Mouse (Mus musculus) thymus, adult 2 months (tissue): Measurements from ENCODE around the gene Slc8a1. TPM values are rescaled to one million over a fixed set of nuclear protein-coding genes. Genes with fewer than 3 reads are reported as not detected.

Experiments
- DNase-seq: peaks from one replicate; pipeline ENCODE4 v3.0.0; 2021
- H3K27ac ChIP-seq: fragments of 200-500 bp; 2 replicates; pipeline ENCODE4 v1.5.1; 2012; ENCODE audit warnings: low read length, control low read depth; ENCODE audit not compliant: control insufficient read depth, insufficient read depth
- H3K27me3 ChIP-seq: fragments of 200-500 bp; 2 replicates; pipeline ENCODE4 v1.6.1; 2012; ENCODE audit warnings: mild to moderate bottlenecking, low read length, moderate library complexity, mixed read lengths; ENCODE audit not compliant: control insufficient read depth, insufficient read depth
- H3K36me3 ChIP-seq: fragments of 200-500 bp; 2 replicates; pipeline ENCODE4 v1.6.1; 2012; ENCODE audit warnings: mild to moderate bottlenecking, low read length, moderate library complexity; ENCODE audit not compliant: control insufficient read depth, insufficient read depth
- H3K4me1 ChIP-seq: fragments of 200-500 bp; replicated peaks from 2 replicates; pipeline ENCODE4 v1.6.1; 2012; ENCODE audit warnings: low read length; ENCODE audit not compliant: control insufficient read depth, insufficient read depth
- H3K4me3 ChIP-seq: fragments of 200-500 bp; 2 replicates; pipeline ENCODE4 v1.5.1; 2012; ENCODE audit warnings: mild to moderate bottlenecking, low read length, control low read depth, moderate library complexity; ENCODE audit not compliant: control insufficient read depth, insufficient read depth
- CTCF ChIP-seq: fragments of 200-500 bp; IDR thresholded peaks from 2 replicates; pipeline ENCODE4 v1.5.1; 2012; ENCODE audit warnings: mild to moderate bottlenecking, control low read depth, low read length, moderate library complexity, borderline replicate concordance; ENCODE audit not compliant: control insufficient read depth, poor library complexity, insufficient read depth; ENCODE audit errors: extremely low read depth
- POLR2A ChIP-seq: fragments of 200-500 bp; IDR thresholded peaks from 2 replicates; pipeline ENCODE4 v1.6.1; 2012; ENCODE audit warnings: mild to moderate bottlenecking, low read length, control low read depth, moderate library complexity; ENCODE audit not compliant: control insufficient read depth, poor library complexity, insufficient read depth; ENCODE audit errors: extremely low read depth
- WGBS: fragments of 180-500 bp; shearing (Covaris S2); methylation state at CpG from one replicate; pipeline ENCODE4 v1.1.7; 2018; 5-methylcytosine and 5-hydroxymethylcytosine counted together
- polyA plus RNA-seq: library from polyadenylated mRNA; depleted of rRNA; stranded (reverse); fragments of >200 nt; gene quantifications from 2 replicates; pipeline ENCODE4 v1.2.3, GENCODE M21; 2012

Slc8a1 gene
- polyA plus RNA-seq, 1 experiment = 3.1 TPM

- no peaks in the 10 kb centered on the region; the same call in 1 of the 2 replicates for H3K27me3 ChIP-seq
- H3K27ac ChIP-seq = no peak overlapping the region
- H3K4me3 ChIP-seq = no peak overlapping the region
- no peaks in the 10 kb centered on the region for H3K36me3 ChIP-seq
- 78% methylated on average over 4 of the region's 4 CpGs for WGBS
- peaks cover 8% of the 10 kb centered on the region; the same call in 1 of the 2 replicates for H3K4me1 ChIP-seq
- TF ChIP-seq CTCF (no peak), POLR2A (no peak)
- no peak for DNase-seq
These were observed 73.3 kb downstream of the Slc8a1 start for GRCm38 (mm10) chr17:81664916-81665315.

GRCm38 (mm10) chr17:81657828-81658227, 80.3 kb downstream of the Slc8a1 start:
- Histone ChIP-seq H3K4me3 (no peak overlapping the region), H3K27me3 (no peaks in the 10 kb centered on the region), H3K27ac (no peak overlapping the region), H3K36me3 (no peaks in the 10 kb centered on the region), H3K4me1 (no peaks in the 10 kb centered on the region)
- 58% methylated on average over 1 of the region's 1 CpGs for WGBS
- TF ChIP-seq POLR2A (no peak), CTCF (no peak)
- DNase-seq = no peak

- H3K27ac ChIP-seq = no peak overlapping the region
These were observed 83.6 kb downstream of the Slc8a1 start for GRCm38 (mm10) chr17:81654548-81654947.

GRCm38 (mm10) chr17:81652958-81653357, 85.2 kb downstream of the Slc8a1 start:
- H3K27ac ChIP-seq = no peak overlapping the region
- 17% methylated on average over 1 of the region's 1 CpGs for WGBS
- TF ChIP-seq POLR2A = no peak
- TF ChIP-seq CTCF = no peak
- H3K36me3 ChIP-seq = no peaks in the 10 kb centered on the region
- no peaks in the 10 kb centered on the region for H3K27me3 ChIP-seq
- DNase-seq = no peak
- no peak overlapping the region for H3K4me3 ChIP-seq
- H3K4me1 ChIP-seq = no peaks in the 10 kb centered on the region

More at GRCm38 (mm10) chr17:81654548-81654947, 83.6 kb downstream of the Slc8a1 start:
- no peak for TF ChIP-seq POLR2A
- TF ChIP-seq CTCF = no peak
- Histone ChIP-seq H3K27me3 (no peaks in the 10 kb centered on the region), H3K36me3 (no peaks in the 10 kb centered on the region), H3K4me1 (no peaks in the 10 kb centered on the region), H3K4me3 (no peak overlapping the region)
- DNase-seq = no peak
- WGBS = 98% methylated on average over 2 of the region's 2 CpGs

GRCm38 (mm10) chr17:81636822-81637221, 101.4 kb downstream of the Slc8a1 start:
- DNase-seq = no peak
- no peaks in the 10 kb centered on the region for H3K4me1 ChIP-seq
- no peak overlapping the region for H3K27ac ChIP-seq
- TF ChIP-seq CTCF (no peak), POLR2A (no peak)
- no peaks in the 10 kb centered on the region for H3K27me3 ChIP-seq
- no peak overlapping the region for H3K4me3 ChIP-seq
- 85% methylated on average over 2 of the region's 2 CpGs for WGBS
- no peaks in the 10 kb centered on the region for H3K36me3 ChIP-seq

- Histone ChIP-seq H3K36me3 (no peaks in the 10 kb centered on the region), H3K4me3 (no peak overlapping the region), H3K27ac (no peak overlapping the region), H3K4me1 (no peaks in the 10 kb centered on the region), H3K27me3 (no peaks in the 10 kb centered on the region)
- DNase-seq = no peak
- no peak for TF ChIP-seq POLR2A
- no peak for TF ChIP-seq CTCF
- WGBS = 85% methylated on average over 2 of the region's 2 CpGs
These were observed 107.7 kb downstream of the Slc8a1 start for GRCm38 (mm10) chr17:81630471-81630870.

- Histone ChIP-seq H3K4me3 (no peak overlapping the region), H3K36me3 (no peaks in the 10 kb centered on the region), H3K27me3 (no peaks in the 10 kb centered on the region), H3K27ac (no peak overlapping the region), H3K4me1 (no peaks in the 10 kb centered on the region)
- no peak for DNase-seq
- 91% methylated on average over 2 of the region's 2 CpGs for WGBS
- TF ChIP-seq POLR2A (no peak), CTCF (no peak)
These were observed 117.0 kb downstream of the Slc8a1 start for GRCm38 (mm10) chr17:81621188-81621644.
